Mouse (Mus musculus) layer of hippocampus, postnatal 14 days (tissue): ENCODE data around the gene Arid3a. TPM values are rescaled to one million over a fixed set of nuclear protein-coding genes. Genes with fewer than 3 reads are reported as not detected.
"Not testable (repeated sequence)": the region's sequence is repeated elsewhere in the genome, so short reads cannot be mapped to it uniquely, and the experiment has no call there.

Source experiments
- DNase-seq, 2 experiments: peaks; one replicate each; pipeline ENCODE4 v3.0.0; 2021 to 2022; ENCODE audit warnings: low spot score in 2 of 2, mixed read lengths in 1 of 2
- total RNA-seq, 2 experiments: library from RNA; stranded (reverse); gene quantifications; 2 replicates each; pipeline ENCODE4 v1.2.3; 2021

Gene Arid3a
- total RNA-seq, 2 experiments from 2014 or later = 4.5 to 6.4 TPM

- DNase-seq = no peak
Measured at GRCm38 (mm10) chr10:79945507-79946234, 18.8 kb downstream of the Arid3a start.

GRCm38 (mm10) chr10:79946752-79947322 lies 20.0 kb downstream of the Arid3a start:
- DNase-seq = no peak

GRCm38 (mm10) chr10:79947502-79947901 lies 20.7 kb downstream of the Arid3a start:
- no peak for DNase-seq

GRCm38 (mm10) chr10:79949873-79950272 lies 23.0 kb downstream of the Arid3a start:
- DNase-seq = no peak

- no peak for DNase-seq
Measured at GRCm38 (mm10) chr10:79950661-79951060, 23.8 kb downstream of the Arid3a start.

GRCm38 (mm10) chr10:79953946-79954345 lies 27.1 kb downstream of the Arid3a start:
- no peak for DNase-seq

GRCm38 (mm10) chr10:79955691-79956090 lies 28.8 kb downstream of the Arid3a start:
- no peak for DNase-seq

GRCm38 (mm10) chr10:79956643-79957154 lies 29.9 kb downstream of the Arid3a start:
- DNase-seq = no peak

- DNase-seq = peak; percentile 71 to 73
Measured at GRCm38 (mm10) chr10:79958140-79958816, 31.4 kb downstream of the Arid3a start.

- DNase-seq = not testable (repeated sequence)
Measured at GRCm38 (mm10) chr10:79959412-79959811, 32.6 kb downstream of the Arid3a start.

- DNase-seq = peak; percentile 100
Measured at GRCm38 (mm10) chr10:79959847-79960601, 33.2 kb downstream of the Arid3a start, which contains the start of gene Wdr18. Gene Wdr18 (plus strand): TSS chr10:79960152.

GRCm38 (mm10) chr10:79960671-79961294 lies 33.9 kb downstream of the Arid3a start:
- no peak for DNase-seq

- no peak for DNase-seq
Measured at GRCm38 (mm10) chr10:79964727-79965126, 37.9 kb downstream of the Arid3a start.

GRCm38 (mm10) chr10:79965325-79965724 lies 38.5 kb downstream of the Arid3a start:
- DNase-seq = no peak

GRCm38 (mm10) chr10:79966886-79967400 lies 40.1 kb downstream of the Arid3a start:
- no peak for DNase-seq

GRCm38 (mm10) chr10:79968181-79968580 lies 41.3 kb downstream of the Arid3a start:
- DNase-seq = no peak

GRCm38 (mm10) chr10:79969124-79969568 lies 42.3 kb downstream of the Arid3a start:
- no peak for DNase-seq

- DNase-seq = no peak
Measured at GRCm38 (mm10) chr10:79970415-79971182, 43.8 kb downstream of the Arid3a start, which contains the start of gene Grin3b. Gene Grin3b (plus strand): TSS chr10:79970715.

GRCm38 (mm10) chr10:79971183-79971497 lies 44.3 kb downstream of the Arid3a start:
- no peak for DNase-seq

- no peak for DNase-seq
Measured at GRCm38 (mm10) chr10:79972831-79973230, 46.0 kb downstream of the Arid3a start.
